Mouse (Mus musculus) megakaryocyte, adult 5-6 weeks (primary cell): ENCODE measurements at regions not wholly inside any gene's neighbourhood (a gene's known extent, or its start where the extent isn't known, plus 50 kb on each side); places are given as distances from the start of the nearest gene placed in this dataset.
A peak's percentile ranks its signal among the peaks of the same experiment; 100 is the strongest.

Experiments
- ATAC-seq: 2 replicates; pipeline ENCODE4 v1.8.0; 2016; ENCODE audit warnings: mild to moderate bottlenecking, inconsistent platforms; ENCODE audit not compliant: poor library complexity, severe bottlenecking

DNA sequence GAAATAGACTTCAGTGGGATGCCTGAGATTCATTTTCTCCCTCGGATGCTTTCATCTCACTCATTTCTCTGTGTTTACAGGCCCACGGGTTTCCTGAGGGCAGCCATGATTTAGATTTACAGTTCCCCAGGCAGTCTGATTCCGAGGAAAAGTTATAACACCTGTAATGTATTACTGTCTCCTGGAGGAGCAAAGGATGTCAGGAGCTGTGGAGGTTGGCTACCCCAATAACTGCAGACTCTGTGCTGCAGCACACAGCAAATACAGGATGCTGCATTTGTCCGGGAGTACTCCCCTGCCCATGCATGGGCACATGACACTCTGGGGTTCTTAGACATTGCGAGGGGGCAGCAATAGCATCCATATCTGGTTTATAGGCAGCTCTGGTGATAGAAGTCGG is 360.8 kb upstream of the Smarca2 start:
- no peak for ATAC-seq

GRCm38 (mm10) chr19:26249751-26250150 is 355.1 kb upstream of the Smarca2 start:
- no peak for ATAC-seq

- ATAC-seq = no peak
These were observed 346.2 kb upstream of the Smarca2 start for GRCm38 (mm10) chr19:26258677-26259076.

GRCm38 (mm10) chr19:26261530-26261929 is 343.3 kb upstream of the Smarca2 start:
- ATAC-seq = no peak

- ATAC-seq = no peak
These were observed 308.5 kb upstream of the Smarca2 start for GRCm38 (mm10) chr19:26296360-26296759.

- ATAC-seq = no peak
These were observed 296.2 kb upstream of the Smarca2 start for GRCm38 (mm10) chr19:26308477-26309135.

GRCm38 (mm10) chr19:26318977-26319376 is 285.9 kb upstream of the Smarca2 start:
- ATAC-seq = no peak

DNA sequence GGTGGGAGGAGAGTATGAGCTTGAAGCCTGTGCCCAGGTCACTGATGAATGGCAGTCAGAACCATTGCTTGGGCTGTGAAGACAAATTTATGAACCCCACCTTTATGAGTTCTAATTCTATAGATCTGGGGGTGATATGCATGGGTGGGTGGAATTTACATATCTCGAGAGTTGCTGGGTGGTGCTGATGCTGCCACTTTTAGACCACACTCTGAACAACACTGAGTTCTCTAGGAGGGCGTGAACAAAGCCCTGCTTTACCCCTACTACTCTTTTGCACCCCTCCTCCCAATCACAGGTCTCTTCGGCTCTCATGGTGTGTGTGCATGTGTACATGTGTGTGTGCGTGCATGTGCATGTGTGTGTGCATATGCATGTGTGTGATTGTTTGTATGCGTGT is 281.2 kb upstream of the Smarca2 start:
- no peak for ATAC-seq

DNA sequence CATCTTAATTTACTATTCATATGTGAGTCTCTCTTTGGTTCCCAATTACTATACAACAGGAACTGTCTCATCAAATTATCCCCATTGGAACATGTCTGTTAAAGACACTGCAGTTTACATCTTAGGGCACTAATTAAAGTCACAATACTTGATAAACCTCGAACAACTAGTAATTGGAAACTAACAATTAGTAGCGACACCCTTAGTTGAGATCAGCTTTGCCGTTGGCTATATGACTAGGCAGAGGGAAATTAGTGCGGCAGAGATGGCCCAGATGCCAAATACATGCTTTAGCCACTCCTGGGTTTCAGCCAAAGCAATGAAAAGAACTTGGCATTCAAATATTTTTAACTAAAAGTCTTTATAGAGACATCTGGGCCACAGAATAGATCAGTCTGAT is 265.7 kb upstream of the Smarca2 start:
- ATAC-seq = no peak

GRCm38 (mm10) chr19:26340155-26340554 is 264.7 kb upstream of the Smarca2 start:
- no peak for ATAC-seq

GRCm38 (mm10) chr19:26355054-26355453 is 249.8 kb upstream of the Smarca2 start:
- no peak for ATAC-seq

- ATAC-seq = no peak
These were observed 220.9 kb upstream of the Smarca2 start for GRCm38 (mm10) chr19:26383961-26384381.

DNA sequence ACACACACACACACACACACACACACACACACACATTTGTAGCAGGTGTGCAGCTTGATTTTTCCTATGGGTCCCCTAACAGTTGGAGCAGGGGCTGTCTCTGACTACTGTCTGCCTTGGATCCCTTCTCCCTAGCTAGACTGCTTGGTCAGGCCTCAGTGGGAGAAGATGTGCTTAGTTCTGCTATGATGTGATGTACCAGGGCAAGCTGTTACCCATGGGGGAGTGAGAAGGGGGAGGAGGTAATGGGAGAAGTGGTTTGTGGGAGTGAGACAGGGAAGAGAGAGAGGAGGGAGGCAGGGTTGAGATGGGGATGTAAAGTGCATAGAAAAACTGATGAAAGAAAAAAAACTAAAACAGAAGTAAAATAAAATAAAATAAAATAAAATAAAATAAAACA is 218.8 kb upstream of the Smarca2 start:
- ATAC-seq = no peak

- ATAC-seq = no peak
These were observed 192.2 kb upstream of the Smarca2 start for GRCm38 (mm10) chr19:26412684-26413083.

DNA sequence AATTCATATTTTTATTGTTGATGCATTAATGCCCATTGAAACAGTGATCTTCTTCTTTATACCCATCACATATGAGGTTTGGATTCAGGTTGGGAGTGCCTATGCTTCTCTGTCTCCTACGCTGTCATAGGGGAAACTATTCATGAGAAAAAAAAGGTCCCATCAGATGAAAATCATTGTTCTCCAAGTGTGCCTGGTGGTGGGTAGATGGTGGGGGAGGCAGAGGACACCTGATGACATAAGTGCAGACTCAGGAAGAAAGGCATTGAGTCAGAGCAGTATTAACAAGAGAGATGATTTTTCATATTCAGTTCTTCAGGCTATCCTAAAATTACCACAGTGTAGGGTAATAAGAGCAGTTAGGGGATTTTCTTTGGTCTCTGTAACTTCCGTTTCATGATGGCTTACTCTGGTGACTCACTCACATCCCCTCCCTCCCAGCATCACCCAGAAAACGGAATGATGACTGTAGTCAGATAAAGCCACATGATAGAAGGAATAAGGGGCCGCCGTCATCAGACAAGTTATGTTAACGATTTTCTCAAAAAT is 190.3 kb upstream of the Smarca2 start:
- no peak for ATAC-seq

- ATAC-seq = no peak
These were observed 185.1 kb upstream of the Smarca2 start for GRCm38 (mm10) chr19:26419781-26420180.

GRCm38 (mm10) chr19:26439163-26439562 is 165.7 kb upstream of the Smarca2 start:
- no peak for ATAC-seq

DNA sequence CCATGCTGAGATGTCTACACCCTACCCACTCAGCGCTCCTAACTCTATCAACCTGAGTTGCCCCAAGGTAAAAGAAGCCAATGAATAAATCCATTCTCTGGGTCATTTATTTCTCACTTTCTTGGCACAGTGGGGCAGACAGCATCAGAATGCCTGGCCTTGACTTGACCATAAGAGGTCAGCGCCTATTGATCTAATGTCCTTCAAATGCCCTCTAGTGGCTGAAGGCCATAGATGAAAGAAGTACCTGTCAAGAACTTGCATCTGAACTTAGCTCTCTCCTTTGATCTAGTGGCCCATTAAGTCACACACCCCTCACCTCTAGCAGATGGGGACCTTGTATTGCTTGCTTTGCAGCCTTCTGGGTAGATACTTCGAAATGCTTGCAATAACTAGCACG is 159.5 kb upstream of the Smarca2 start:
- no peak for ATAC-seq

DNA sequence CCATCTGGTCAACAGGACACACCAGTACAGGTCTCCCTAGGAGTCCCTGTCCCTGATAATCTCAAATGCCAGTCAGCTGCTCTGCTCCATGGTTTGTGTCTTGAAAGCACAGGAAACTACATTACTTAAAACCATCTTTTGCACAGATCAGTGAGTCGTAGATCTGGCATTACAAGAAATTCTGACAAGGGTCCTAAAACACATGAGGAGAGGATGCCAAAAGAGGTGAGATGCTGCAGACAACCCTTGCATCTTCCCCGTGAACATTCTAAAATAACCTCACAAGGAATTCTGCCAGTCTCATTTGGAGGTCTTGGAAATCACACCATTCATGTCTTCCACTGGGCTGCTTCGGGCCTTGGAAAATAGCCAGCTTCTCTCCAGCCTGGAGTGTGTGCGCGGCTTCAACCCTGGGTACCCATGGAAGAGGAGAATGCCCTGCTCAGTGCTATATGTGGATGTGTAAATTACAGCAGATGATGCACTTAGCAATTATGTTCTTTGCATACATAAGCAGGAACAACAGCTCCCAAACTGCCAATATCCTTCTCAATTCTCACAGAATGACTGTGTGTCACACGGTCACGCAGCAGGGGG is 157.3 kb upstream of the Smarca2 start:
- ATAC-seq = no peak

- no peak for ATAC-seq
These were observed 143.1 kb upstream of the Smarca2 start for GRCm38 (mm10) chr19:26461712-26462111.

- ATAC-seq = 0 out of 2 replicates have a peak, but pooled peaks have one; percentile 33
These were observed 139.6 kb upstream of the Smarca2 start for GRCm38 (mm10) chr19:26465228-26465627.

DNA sequence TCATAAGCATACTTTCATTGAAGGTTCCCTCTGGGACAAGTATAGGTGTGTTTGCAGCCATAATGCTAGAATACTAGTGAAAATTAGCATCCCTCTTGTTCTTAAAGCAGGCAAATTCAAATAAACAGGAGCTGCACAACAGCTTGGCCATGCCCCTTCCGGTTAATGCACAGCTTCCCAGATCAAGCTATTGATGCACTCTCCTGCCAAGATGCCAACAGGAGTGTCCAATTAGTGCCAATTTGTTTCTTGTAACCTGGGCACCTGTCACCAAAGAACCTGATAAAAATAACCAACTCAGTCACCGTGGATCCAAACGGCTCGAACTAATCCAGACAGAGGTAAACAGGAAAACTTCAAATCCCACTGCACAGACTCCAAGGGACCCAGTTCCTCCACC is 138.6 kb upstream of the Smarca2 start:
- ATAC-seq = no peak
